Mouse (Mus musculus) T-helper 17 cell (primary cell): ENCODE data around the gene Zhx3.

Experiments
- in situ Hi-C, 2 experiments: fragments of 300-600 bp; cut with MboI, MseI; formaldehyde crosslinking; loops; 1 replicate in 1 of 2; 2 replicates in 1 of 2; pipeline ENCODE4 v1.15.1; 2025; ENCODE audit warnings: high pct_unique_total_duplicates in 2 of 2

The Zhx3 gene

DNA sequence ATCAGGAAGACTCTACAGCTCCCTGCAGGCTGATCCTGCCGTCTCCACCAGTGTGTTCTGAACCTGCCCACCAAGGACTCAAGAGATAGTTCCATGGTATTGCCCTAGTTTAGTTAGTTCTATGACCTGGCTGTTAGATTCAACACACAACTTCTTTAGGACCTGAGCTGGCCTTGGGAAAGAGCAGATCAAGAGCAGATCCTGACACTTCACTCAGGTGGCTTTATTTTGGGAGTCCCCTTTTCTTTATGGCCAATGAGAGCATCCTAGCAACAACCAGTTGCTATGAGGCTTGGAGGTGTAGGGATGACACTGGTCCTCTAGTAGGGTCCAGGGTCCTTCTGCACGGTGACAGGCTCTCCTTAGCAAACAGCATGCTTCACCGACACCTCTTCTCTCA lies 107.7 kb downstream of the Zhx3 start:
- in situ Hi-C loops: no loop called here

DNA sequence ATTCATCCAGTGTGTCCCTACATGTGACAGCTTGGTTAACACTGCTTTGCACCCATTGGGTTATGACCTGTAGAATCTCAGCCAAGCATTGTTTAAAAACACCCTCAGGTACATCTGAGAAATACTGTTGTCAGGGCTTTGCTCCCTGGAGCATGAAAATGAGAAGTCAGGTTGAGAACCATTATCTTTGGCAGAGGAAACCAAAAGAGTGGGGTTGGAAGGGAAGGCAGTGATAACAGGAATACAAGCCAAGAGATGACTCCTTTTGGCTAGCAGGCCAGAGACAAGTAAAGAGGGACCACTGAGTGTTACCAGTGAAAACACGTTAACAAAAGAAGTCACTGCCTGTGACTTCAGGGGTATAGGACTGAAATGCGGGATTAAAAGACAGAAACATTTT lies 108.4 kb downstream of the Zhx3 start:
- in situ Hi-C loops: no loop called here

DNA sequence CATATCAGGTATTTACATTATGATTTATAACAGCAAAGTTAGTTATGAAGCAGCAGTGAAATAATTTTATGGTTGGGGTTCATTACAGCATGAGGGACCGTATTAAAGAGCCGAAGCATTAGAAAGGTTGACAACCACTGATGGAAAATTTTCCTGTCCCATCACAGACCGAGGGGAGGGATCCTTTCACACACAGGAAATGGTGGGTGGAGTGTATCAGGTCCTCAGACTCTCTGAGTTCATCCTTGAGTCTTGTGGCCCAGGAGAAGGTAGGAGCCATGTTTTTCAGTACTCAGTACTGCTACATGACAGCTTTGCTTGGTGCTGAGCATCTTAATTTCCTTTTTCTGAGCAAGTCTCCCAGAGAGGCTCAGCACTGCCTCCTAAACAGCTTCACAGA lies 109.0 kb downstream of the Zhx3 start:
- in situ Hi-C loops: no loop called here

DNA sequence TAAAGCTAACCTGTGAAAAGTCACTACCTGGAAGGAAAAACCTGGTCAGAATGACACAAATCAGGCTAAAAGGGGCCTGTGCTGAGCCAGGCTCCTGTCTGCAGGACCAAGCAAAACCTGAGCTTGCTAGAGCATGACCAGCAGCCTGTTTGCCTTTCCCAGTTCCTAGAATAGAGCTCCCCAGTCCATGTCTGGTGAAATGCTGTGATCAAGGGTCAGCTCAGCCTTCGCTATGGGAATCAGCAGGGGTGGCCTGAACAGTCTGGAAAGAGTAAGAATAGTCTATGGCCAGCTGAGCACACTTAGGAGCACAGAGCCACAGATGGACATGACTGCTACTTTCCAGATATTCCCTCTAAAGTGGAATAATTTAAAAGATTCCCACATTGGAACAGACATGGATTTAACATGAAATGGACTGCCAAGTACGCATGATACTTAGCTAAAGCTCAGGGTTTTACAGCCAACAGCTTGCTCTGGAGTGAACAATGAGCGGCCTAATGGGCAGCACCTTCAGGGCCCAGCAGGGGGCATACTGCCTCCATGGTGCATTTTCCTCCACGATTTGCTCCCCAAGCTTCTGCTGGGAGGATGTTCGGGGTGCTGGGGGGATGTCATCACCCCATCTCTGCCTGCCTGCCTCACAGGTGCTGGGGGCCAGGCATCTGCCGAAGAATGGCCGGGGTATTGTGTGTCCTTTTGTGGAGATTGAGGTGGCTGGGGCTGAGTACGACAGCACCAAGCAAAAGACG lies 112.2 kb downstream of the Zhx3 start:
- in situ Hi-C loops: no loop called here

DNA sequence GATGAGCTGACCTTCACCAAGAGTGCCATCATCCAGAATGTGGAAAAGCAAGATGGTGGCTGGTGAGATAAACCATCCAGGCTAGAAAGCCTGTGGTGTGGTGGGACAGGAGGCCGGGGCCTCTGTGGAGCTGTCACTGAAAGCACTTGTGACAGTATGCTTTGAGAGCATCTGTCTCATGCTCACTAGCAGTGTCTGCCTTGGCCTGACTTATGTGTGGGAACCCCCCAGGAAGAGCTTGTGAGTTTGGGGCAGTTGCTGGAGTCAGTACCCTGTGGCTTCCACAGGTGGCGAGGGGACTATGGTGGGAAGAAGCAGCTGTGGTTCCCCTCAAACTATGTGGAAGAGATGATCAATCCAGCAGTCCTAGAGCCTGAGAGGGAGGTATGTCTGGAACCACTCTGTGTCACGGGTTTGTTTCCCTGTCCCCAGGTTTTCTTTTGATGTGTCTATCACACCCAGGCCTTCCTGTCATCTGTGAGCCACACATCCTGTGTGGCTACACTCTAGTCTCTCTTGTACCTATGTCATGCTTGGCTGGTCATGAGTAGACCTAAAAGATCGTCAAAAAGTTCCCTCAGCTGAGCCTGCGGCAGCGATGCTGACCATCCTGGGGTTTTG lies 116.1 kb downstream of the Zhx3 start:
- in situ Hi-C loops: loop anchor here in 1 of 2 experiments (5.0 kb wide), 1 partner anchor 39 kb away; no protein-coding TSS in a partner anchor

DNA sequence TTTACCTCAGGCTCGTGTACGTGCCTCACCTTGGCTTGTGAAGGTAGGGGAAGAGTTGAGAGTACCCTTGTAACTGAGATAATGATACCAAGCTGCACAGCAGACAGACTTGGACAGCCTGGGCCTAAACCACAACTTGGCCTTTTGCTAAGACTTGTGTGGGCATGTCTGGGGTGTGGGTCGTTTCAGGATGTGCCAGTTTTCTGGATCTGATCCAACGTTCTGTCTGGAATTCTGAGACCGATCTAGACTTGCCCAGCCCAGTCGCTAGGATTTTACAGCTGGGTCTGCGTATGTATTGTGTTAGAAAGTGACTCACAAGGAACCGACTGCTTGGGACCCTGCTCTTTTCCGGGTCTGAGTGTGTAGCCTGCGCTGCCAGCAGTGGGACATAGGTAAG lies 125.7 kb downstream of the Zhx3 start:
- in situ Hi-C loops: no loop called here

DNA sequence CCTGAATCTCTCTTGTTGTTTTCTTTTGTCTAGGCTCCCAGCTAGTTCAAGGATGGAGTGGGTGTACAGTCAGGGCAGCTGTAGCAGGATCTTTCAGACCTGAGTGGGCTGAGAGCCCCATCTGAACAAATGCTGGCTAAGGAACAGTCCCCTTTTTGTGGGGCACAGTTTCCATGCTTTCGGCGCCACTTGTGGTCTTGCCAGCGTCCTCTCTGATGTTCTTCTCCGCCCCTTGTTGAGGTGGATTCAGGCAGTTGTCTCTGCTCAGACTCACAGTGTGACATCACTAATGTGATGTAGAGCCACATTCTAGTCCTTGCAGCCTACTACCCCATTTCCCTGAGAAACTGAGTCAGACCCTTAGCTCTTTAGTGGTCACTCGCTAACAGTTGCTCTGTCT lies 126.2 kb downstream of the Zhx3 start:
- in situ Hi-C loops: no loop called here

DNA sequence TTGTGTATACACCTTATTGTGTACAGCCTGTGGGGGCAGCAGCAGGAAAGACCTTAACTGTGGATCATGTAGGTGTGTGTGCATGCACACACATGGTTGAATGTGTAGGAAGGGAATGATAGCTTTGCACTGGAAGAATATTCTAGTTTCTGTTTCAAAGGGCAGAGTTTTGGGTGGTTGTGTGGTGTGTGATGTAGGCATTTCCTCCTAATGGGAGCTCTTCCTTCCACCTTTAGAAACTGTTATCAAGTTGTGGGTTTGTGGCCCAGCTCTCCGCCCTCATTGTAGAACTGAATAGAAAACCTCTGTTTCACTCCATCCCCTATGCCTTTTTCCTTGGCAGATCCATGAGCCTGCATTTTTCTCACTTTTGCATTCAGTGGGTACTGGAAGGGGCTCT lies 127.3 kb downstream of the Zhx3 start:
- in situ Hi-C loops: no loop called here

DNA sequence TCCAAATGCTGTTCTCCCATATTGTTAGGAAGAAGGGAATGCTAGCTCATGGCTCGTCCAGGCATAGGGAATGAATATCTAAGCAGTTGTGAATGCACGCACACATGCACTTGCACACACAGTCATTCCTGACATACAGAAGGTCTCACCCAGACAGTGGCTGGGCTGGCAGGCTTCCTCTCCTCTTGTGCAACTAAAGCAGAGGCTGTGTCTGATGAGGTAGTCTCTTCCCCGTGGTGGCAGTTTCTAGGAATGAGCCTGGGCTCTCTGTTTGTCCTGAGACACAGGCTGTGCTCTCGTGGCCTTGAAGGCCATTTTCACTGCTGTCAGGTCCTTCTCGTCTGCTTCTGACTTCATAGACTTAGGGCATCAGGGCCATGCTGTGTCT lies 128.0 kb downstream of the Zhx3 start:
- in situ Hi-C loops: no loop called here

DNA sequence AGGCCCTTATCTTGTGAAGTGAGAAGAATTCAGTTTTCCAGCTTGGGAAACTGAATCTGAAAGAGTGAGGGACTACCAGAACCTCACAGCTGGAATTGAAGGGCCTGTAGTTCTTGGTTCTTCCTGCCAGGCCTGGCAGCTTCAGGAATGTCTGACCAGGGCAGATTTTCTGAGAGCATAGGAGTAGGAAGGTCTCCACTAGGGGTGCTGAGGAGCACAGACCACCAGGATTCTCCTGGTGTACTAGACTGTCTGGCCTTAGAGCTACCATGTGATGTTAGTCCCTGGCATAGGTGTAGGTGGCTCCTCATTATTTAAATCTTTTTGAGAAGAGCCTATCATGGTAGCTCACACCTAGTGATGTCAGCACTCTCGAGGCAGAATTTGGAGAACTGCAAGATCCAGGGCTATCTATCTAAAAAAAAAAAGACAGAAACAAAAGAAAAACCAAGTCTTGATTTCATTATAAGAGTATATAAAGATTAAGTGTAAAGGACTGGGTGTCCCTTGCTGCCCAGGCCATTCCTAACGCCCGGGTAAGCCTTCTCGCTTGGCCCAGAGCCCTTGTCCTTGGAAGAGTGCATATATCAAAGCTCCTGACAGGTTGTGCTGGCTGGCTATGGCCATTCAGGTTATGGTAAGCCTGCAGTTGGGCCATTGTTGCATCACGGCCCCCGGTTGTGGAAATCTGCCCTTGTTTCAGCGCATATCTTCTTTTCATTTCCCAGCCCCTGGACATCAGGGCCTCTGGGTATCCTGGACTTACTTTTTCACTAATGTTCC lies 128.6 kb downstream of the Zhx3 start:
- in situ Hi-C loops: no loop called here

DNA sequence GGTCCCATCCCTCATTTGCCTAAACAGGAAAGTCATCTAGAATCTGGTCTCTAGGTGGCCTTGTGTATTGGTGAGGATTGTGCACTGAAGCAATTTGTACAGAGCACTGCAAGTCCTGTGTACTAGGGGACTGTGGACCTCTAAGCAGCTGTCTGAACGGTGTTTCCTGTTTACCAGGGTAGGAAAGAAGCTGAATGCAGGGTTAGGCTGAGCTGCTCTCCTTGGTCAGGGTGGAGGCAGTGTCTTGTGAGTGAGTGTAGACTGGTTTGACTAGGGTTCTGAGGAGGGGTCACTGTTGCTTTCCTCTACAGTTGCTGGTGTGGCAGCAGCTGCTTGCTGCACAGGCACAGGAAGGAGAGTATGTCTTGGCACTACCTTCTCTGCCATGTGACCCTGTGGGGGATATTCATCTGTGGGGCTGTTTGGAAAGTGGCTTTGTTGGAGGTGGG lies 130.6 kb downstream of the Zhx3 start:
- in situ Hi-C loops: no loop called here

DNA sequence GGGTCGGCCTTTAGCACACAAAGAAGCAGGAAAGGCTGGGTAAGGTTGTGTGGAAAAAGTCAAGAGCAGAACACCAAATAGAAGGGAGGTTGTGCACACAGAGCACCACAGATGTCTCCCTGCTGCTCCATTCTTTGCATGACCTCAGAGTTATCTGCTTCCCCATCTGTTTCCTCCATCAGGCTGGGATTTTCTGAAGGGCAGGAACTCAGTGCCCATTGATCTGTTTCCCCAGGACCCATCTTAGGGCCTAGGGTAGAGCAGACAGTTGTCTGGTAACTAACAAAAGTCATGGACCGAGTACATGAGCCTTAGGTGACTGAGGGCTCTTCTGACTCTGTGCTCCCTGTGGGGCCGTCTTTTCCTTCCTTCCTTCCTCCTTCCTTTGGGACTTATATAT lies 131.2 kb downstream of the Zhx3 start:
- in situ Hi-C loops: no loop called here

DNA sequence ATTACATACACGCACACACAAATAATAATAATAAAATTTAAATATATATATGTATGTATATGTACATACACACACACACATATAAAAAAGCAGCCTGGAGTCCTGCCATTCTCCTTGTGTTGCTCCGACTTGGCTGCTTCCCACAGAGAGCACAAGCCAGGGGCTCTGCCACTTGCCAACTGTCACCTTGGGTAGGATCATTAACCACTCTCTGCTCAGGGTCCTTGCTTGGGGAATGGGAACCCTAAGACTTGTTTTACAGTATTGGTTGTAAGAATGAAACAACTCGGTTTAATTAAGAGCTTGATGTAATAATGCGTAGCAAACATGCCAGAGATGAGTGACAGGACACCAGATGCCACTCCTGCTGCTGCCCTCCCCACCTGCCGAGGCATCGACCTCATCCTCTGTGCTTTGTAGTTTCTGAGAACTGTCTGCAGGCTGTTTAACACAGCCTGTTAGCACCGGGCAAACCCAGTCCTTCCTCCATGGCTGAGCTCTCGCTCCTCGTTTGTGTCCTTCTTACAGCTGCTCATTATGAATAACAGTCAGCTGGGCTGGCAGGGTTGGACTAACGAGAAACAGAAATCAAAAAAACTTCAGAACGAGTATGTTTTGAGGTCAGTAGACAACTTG lies 132.2 kb downstream of the Zhx3 start:
- in situ Hi-C loops: no loop called here

DNA sequence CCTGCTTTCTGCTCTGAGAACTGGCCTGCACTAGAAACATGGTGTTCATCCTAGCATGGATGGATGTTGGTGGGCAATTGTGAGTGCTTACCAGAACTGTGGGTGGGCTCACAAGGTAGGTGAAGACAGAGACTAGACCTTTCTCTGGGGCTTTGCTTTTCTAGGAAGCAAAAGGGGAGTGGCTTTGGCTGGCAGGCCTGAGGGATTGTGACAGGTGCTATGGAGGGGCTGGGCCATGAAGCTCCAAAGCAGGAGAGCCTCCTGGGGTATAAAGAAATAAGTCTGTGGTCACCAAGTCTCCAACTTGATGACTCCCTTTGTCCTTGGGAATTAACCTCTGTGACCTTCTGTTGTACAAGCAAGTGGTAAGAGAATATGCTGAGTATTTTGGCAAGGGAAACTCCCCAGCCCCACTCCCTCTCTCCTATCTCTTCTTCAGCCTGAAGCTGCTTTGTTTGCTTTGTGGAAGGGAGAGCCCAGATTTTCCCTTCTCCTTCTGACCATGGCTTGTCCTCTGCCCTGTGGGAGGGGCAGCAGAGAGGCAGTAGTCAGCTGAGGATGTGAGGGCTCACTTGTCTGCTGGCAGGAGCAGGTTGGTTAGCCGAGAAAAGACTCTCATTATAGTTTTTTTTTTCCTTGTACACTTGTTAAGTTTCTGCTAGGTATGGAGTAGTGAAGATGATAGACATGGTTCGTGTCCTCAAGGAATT lies 133.0 kb downstream of the Zhx3 start:
- in situ Hi-C loops: no loop called here

DNA sequence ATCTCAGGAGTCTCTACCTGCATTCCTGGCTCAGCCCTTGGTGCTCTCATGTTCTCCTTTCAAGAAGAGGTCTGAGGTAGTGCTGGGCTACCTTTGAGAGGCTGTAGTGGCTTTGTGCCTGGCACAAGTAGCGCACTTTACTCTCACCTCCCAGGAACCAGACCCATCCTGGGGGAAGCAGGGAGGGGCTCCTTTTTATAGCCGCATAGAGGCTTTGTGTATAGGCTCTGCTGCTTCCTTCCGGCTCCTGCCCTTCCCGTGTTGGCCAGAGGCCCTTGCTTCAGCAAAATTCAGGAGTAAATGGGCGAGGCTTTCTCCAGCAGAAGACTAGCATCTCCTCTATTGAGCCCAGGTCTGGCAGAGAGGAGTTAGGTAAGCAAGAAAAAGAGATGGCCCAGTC lies 134.4 kb downstream of the Zhx3 start:
- in situ Hi-C loops: no loop called here

DNA sequence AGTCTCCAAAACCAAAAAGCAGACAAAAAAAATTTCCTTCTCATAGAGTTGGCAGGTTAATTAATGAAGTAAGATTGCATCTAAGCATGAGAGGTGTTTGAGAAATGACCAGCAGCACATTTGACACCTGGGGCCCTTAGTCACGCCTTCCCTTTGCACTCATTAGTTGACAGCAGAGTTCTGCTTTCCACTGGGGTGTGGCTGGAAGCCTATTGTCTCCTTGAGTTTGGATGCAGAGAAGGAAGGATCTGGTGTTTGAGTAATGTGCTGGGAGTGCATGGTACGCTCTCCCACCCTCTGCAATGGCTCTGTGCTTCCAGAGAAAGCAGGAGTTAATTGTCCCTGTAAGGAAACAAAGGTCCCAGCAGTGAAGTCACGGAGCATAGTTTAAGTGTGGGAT lies 136.3 kb downstream of the Zhx3 start:
- in situ Hi-C loops: no loop called here

DNA sequence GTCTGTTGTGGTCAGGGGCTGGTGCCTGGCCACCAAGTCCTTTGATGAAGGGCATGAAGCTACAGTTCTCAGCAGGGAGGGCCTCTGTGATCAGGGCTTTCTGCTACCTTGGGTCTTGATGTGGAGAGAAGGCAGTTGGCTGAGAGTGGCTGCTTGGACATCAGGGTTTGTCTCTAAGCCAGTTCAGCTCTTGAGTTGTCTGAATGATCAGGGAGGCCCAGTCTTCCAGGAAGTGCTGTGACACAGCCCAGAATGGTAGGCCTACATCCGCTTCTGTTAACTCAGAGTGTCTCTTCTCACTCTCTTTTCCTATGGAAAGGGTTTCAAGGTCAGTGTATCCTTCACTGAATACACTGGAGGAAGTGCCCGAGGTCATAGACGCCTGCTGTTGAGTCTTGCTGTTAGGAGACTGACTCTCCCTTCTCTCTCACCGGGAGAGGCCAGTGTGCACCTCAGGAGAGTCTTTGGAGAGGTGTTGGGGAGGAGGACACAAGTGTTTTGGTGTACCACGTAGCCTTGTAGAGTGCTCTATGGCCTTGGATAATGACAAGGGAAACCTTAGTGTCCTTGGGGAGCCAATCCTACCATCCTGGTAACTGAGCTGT lies 137.0 kb downstream of the Zhx3 start:
- in situ Hi-C loops: no loop called here

DNA sequence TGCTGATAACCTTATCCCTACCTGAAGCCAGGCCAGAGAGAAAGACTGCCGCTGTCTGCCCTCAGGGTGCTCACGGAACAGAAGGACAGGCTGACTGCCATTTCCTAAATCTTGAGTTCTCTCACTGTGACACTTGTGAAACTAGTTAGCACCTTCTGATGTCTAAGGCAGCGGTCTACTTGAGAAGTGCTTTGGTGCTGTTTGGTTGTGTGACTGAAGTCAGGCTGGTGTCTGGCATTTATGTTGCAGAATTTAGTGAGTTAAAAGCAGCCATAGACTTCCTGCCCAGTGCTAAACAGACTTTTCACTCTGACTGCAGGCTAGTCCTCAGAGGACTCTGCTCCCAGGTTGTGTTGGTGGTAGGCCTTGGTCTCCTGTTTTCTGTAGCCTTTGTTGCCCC lies 138.5 kb downstream of the Zhx3 start:
- in situ Hi-C loops: loop anchor here in 1 of 2 experiments (5.0 kb wide), 1 partner anchor 138 kb away; the partner anchor contains the start of gene Zhx3

DNA sequence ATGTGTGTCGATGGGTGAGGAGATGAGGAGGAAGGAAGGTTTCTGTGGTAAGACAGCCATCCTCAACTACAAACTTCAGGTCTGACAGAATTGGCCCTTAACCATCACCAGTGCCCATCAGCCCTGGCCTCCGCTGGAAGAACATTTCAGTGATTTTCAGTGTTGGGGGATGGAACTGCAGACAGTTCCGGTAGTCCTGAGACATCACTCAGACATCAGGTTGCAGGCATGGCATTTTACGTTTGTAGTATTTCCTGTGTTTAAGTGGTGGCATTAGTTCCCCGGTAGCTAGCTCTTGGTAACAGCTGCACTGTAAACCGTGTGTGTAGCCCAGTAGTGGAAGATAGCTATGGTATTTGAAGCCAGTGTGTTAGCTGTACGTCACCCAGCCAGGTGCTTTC lies 139.7 kb downstream of the Zhx3 start:
- in situ Hi-C loops: loop anchor here in 1 of 2 experiments (5.0 kb wide), 1 partner anchor 139 kb away; the partner anchor contains the start of gene Zhx3

DNA sequence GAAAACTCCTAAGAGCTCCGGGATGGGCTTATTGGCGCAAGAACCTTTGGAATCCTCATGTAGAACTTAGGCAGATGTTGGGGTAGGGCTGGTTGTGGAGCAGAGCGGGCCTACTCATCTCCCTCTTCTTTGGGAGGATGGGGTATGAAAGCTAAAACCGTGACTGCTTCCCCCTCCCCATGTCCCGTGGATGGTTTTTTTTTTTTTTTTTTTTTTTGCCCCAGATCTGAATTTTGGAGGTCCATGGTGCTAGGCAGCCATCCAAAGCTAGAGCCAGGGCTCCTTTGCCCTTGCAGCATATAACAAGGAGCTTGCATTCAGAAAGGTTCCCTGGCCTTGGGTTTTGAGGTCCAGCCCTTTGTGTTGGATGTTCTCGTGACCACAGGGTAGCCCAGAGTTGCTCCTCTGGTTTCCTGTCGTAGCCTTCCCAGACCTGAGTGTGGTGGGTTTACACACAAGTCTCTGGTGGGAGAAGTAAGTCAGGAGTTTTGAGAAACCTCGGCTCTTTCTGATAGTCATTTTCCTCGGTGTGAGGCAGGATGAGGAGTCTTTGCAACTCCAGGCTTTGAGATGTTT lies 140.3 kb downstream of the Zhx3 start:
- in situ Hi-C loops: loop anchor here in 1 of 2 experiments (5.0 kb wide), 1 partner anchor 140 kb away; the partner anchor contains the start of gene Zhx3
